Mouse (Mus musculus) intestine, embryonic 14.5 days (tissue): ENCODE data around the gene Wdr11. TPM values are rescaled to one million over a fixed set of nuclear protein-coding genes. Genes with fewer than 3 reads are reported as not detected.

Source experiments
- ATAC-seq: fragments of 200-750 bp; cut with Nextera tagmentation; replicated peaks from 2 replicates; pipeline ENCODE4 v1.8.0; 2017; ENCODE audit warnings: low read depth, moderate number of reproducible peaks, moderate TSS enrichment, moderate library complexity; ENCODE audit not compliant: low FRiP score, low TSS enrichment
- DNase-seq: peaks from one replicate; pipeline ENCODE4 v3.0.0-alpha.2; 2018; ENCODE audit warnings: low spot score
- H3K27ac ChIP-seq: fragments of 300-500 bp; sonication (generic); 2 replicates; pipeline ENCODE4 v1.5.1; 2014; ENCODE audit warnings: low read depth, mild to moderate bottlenecking, control low read depth
- H3K27me3 ChIP-seq: fragments of 300-500 bp; sonication (generic); replicated peaks from 2 replicates; pipeline ENCODE4 v1.6.1; 2014; ENCODE audit warnings: low read length, control low read depth; ENCODE audit not compliant: control insufficient read depth, insufficient read depth
- H3K36me3 ChIP-seq: fragments of 300-500 bp; sonication (generic); 2 replicates; pipeline ENCODE4 v1.6.1; 2014; ENCODE audit warnings: low read length, control low read depth; ENCODE audit not compliant: control insufficient read depth, insufficient read depth
- H3K4me1 ChIP-seq: fragments of 300-500 bp; sonication (generic); replicated peaks from 2 replicates; pipeline ENCODE4 v1.6.1; 2014; ENCODE audit warnings: low read length, control low read depth, mixed read lengths; ENCODE audit not compliant: control insufficient read depth, insufficient read depth
- H3K4me2 ChIP-seq: fragments of 300-500 bp; sonication (generic); 2 replicates; pipeline ENCODE4 v1.6.1; 2014; ENCODE audit warnings: low read length
- H3K4me3 ChIP-seq: fragments of 300-500 bp; sonication (generic); 2 replicates; pipeline ENCODE4 v1.5.1; 2014; ENCODE audit warnings: low read depth, low read length, control low read depth, mixed read lengths
- H3K9ac ChIP-seq: fragments of 300-500 bp; sonication (generic); 2 replicates; pipeline ENCODE4 v1.6.1; 2014; ENCODE audit warnings: mild to moderate bottlenecking, low read length
- H3K9me3 ChIP-seq: fragments of 300-500 bp; sonication (generic); 2 replicates; pipeline ENCODE4 v1.6.1; 2016; ENCODE audit warnings: low read length, control low read depth; ENCODE audit not compliant: control insufficient read depth
- WGBS: fragments of 180-500 bp; shearing (Covaris S2); extraction: QIAGEN DNeasy Blood & Tissue Kit; methylation state at CpG from one replicate; pipeline ENCODE4 v1.1.7; 2014; 5-methylcytosine and 5-hydroxymethylcytosine counted together
- polyA plus RNA-seq: library from polyadenylated mRNA; unstranded; fragments of >200 nt; fragmentation: Nextera tagmentation; extraction: Ambion mirVana; gene quantifications from 2 replicates; pipeline ENCODE4 v1.2.1, GENCODE M21; 2014

The Wdr11 gene
- polyA plus RNA-seq, 1 experiment from 2014 or later: 39.3 TPM

DNA sequence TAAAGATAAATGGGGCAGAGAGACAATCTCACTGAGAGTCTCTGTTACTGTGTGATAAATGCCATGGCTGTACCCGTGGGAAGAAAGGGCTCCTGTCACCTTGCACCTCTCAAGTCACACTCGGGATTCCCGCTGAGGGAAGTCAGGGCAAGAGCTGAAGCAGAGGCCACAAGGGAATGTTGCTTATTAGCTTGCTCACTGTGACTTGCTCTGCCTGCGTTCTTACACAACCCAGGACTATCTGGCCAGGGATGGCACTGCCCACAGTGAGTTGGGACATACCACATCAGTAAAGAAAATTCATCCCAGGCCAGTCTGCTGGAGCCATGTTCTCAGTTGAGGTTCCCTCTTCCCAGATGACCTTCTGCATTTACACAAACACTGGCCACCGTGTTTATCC is 29.5 kb downstream of the Wdr11 start:
- no peak overlapping the region for H3K4me3 ChIP-seq
- H3K27ac ChIP-seq: no peak overlapping the region
- H3K9me3 ChIP-seq: no peaks in the 10 kb centered on the region
- no peaks in the 10 kb centered on the region for H3K4me1 ChIP-seq
- ATAC-seq: no peak
- H3K27me3 ChIP-seq: no peaks in the 10 kb centered on the region
- 96% methylated on average over 5 of the region's 5 CpGs for WGBS
- H3K9ac ChIP-seq: no peak overlapping the region
- DNase-seq: no peak
- no peak overlapping the region for H3K4me2 ChIP-seq
- peaks cover 83% of the 10 kb centered on the region for H3K36me3 ChIP-seq

DNA sequence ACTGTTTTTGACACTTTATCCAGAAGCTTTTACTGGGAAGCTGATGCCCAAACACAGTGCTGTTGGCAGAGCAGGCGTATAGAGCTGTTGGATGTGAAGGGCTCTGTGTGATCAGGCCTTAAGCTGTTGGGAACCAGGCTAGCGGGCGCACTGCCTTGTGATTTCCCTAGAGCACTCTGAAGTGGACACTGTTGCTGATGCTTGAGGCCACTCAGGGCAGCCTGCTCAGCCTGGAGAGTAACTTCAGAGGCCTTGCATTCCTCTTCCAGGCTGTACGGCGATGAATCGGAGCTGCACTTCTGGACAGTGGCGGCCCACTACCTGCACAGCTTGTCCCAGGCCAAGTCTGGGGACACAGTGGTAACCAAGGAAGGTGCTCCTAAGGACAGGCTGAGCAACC is 38.7 kb downstream of the Wdr11 start:
- Histone ChIP-seq H3K9me3 (no peaks in the 10 kb centered on the region), H3K4me2 (no peak overlapping the region), H3K27me3 (no peaks in the 10 kb centered on the region), H3K4me3 (no peak overlapping the region), H3K36me3 (peaks cover 98% of the 10 kb centered on the region), H3K4me1 (no peaks in the 10 kb centered on the region), H3K9ac (no peak overlapping the region), H3K27ac (no peak overlapping the region)
- no peak for ATAC-seq
- no peak for DNase-seq
- 87% methylated on average over 7 of the region's 7 CpGs for WGBS

DNA sequence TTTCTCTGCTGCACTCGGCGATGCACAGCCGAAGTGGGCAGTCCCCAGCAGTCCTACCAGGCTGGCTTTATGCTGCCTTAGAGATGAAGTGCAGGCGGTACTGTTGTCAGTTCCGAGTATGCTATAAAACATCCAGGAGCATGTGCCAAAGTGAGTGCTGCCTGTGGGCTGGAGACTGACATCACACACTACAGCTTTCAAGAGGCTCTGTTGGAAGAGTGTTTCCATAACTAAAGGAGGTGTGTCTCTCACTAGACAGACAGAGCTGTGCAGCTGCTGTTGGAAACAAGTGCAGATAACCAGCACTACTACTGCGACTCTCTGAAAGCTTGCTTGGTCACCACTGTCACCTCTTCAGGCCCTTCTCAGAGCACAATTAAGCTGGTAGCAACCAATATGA is 39.8 kb downstream of the Wdr11 start:
- WGBS: 72% methylated on average over 6 of the region's 6 CpGs
- H3K4me3 ChIP-seq: no peak overlapping the region
- H3K36me3 ChIP-seq: peaks cover 92% of the 10 kb centered on the region
- H3K4me2 ChIP-seq: no peak overlapping the region
- no peaks in the 10 kb centered on the region for H3K9me3 ChIP-seq
- no peaks in the 10 kb centered on the region for H3K27me3 ChIP-seq
- H3K27ac ChIP-seq: no peak overlapping the region
- ATAC-seq (no peak), DNase-seq (no peak)
- no peak overlapping the region for H3K9ac ChIP-seq
- H3K4me1 ChIP-seq: no peaks in the 10 kb centered on the region

- no peak overlapping the region for H3K4me2 ChIP-seq
- no peaks in the 10 kb centered on the region for H3K27me3 ChIP-seq
- WGBS: 84% methylated on average over 12 of the region's 12 CpGs
- DNase-seq (no peak), ATAC-seq (no peak)
- H3K4me3 ChIP-seq: no peak overlapping the region
- H3K9ac ChIP-seq: no peak overlapping the region
- H3K27ac ChIP-seq: no peak overlapping the region
- H3K9me3 ChIP-seq: no peaks in the 10 kb centered on the region
- no peaks in the 10 kb centered on the region for H3K4me1 ChIP-seq
- peaks cover 48% of the 10 kb centered on the region for H3K36me3 ChIP-seq
Measured at GRCm38 (mm10) chr7:129635898-129636640, 44.4 kb downstream of the Wdr11 start.

GRCm38 (mm10) chr7:129636992-129637391 is 45.3 kb downstream of the Wdr11 start:
- WGBS: 57% methylated on average over 9 of the region's 9 CpGs
- no peak for ATAC-seq

GRCm38 (mm10) chr7:129637906-129638475 is 46.3 kb downstream of the Wdr11 start:
- Histone ChIP-seq H3K4me3 (no peak overlapping the region), H3K36me3 (peaks cover 29% of the 10 kb centered on the region), H3K27ac (no peak overlapping the region), H3K4me2 (no peak overlapping the region), H3K9ac (no peak overlapping the region), H3K9me3 (no peaks in the 10 kb centered on the region), H3K27me3 (no peaks in the 10 kb centered on the region), H3K4me1 (no peaks in the 10 kb centered on the region)
- ATAC-seq: no peak
- DNase-seq: no peak
- WGBS: 80% methylated on average over 5 of the region's 5 CpGs

More at GRCm38 (mm10) chr7:129636992-129637391, 45.3 kb downstream of the Wdr11 start:
- Histone ChIP-seq H3K4me1 (no peaks in the 10 kb centered on the region), H3K9me3 (no peaks in the 10 kb centered on the region), H3K36me3 (peaks cover 39% of the 10 kb centered on the region), H3K4me3 (no peak overlapping the region), H3K4me2 (no peak overlapping the region), H3K9ac (no peak overlapping the region), H3K27ac (no peak overlapping the region), H3K27me3 (no peaks in the 10 kb centered on the region)
- no peak for DNase-seq

GRCm38 (mm10) chr7:129639006-129639405 is 47.3 kb downstream of the Wdr11 start:
- Histone ChIP-seq H3K27ac (no peak overlapping the region), H3K9me3 (no peaks in the 10 kb centered on the region), H3K36me3 (peaks cover 19% of the 10 kb centered on the region), H3K4me3 (no peak overlapping the region), H3K27me3 (no peaks in the 10 kb centered on the region), H3K4me1 (no peaks in the 10 kb centered on the region), H3K4me2 (no peak overlapping the region), H3K9ac (no peak overlapping the region)
- ATAC-seq (no peak), DNase-seq (no peak)
- 86% methylated on average over 5 of the region's 5 CpGs for WGBS

DNA sequence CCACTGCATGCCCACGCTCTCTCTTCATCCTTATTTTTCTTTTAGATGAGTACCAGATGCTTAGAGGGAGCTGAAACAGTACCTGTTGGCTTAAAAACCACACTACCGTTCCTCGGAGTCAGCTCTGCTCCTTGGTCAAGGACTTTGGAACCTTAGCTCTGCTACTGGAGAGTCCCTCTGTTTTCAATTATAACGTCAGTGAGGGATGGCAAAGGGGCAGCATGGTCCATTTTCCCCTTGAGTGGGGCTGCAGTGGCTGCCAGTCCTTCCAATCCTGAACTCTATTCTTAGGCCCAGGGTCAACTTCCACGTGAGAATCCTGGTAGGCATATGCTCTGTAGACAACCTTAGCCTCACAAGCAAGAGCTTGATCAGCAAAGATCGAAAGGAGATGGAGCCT is 48.2 kb downstream of the Wdr11 start:
- WGBS: 85% methylated on average over 6 of the region's 6 CpGs
- no peak overlapping the region for H3K4me2 ChIP-seq

GRCm38 (mm10) chr7:129643290-129643689 is 51.6 kb downstream of the Wdr11 start:
- no peak overlapping the region for H3K4me2 ChIP-seq
- no peaks in the 10 kb centered on the region for H3K9me3 ChIP-seq
- H3K27me3 ChIP-seq: no peaks in the 10 kb centered on the region
- WGBS: 94% methylated on average over 4 of the region's 4 CpGs
- H3K36me3 ChIP-seq: no peaks in the 10 kb centered on the region
- no peak overlapping the region for H3K27ac ChIP-seq
- no peak overlapping the region for H3K9ac ChIP-seq
- ATAC-seq (no peak), DNase-seq (no peak)
- no peaks in the 10 kb centered on the region for H3K4me1 ChIP-seq
- no peak overlapping the region for H3K4me3 ChIP-seq

More for the DNA sequence above, 48.2 kb downstream of the Wdr11 start:
- no peak overlapping the region for H3K4me3 ChIP-seq
- no peak overlapping the region for H3K27ac ChIP-seq
- H3K27me3 ChIP-seq: no peaks in the 10 kb centered on the region
- H3K9me3 ChIP-seq: no peaks in the 10 kb centered on the region
- no peak for ATAC-seq
- DNase-seq: no peak
- H3K4me1 ChIP-seq: no peaks in the 10 kb centered on the region
- no peak overlapping the region for H3K9ac ChIP-seq
- H3K36me3 ChIP-seq: peaks cover 11% of the 10 kb centered on the region
